Mouse (Mus musculus) midbrain, embryonic 15.5 days (tissue): Measurements from ENCODE around the gene Selenok. TPM values are rescaled to one million over a fixed set of nuclear protein-coding genes. Genes with fewer than 3 reads are reported as not detected.
A peak's percentile ranks its signal among the peaks of the same experiment; 100 is the strongest.

Source experiments
- ATAC-seq: fragments of 200-750 bp; cut with Nextera tagmentation; replicated peaks from 2 replicates; pipeline ENCODE4 v1.8.0; 2017; ENCODE audit warnings: moderate TSS enrichment
- H3K27ac ChIP-seq: fragments of 300-500 bp; sonication (generic); 2 replicates; pipeline ENCODE4 v1.5.1; 2015; ENCODE audit warnings: mild to moderate bottlenecking, inconsistent platforms
- H3K27me3 ChIP-seq: fragments of 300-500 bp; sonication (generic); replicated peaks from 2 replicates; pipeline ENCODE4 v1.6.1; 2015; ENCODE audit warnings: inconsistent platforms
- H3K36me3 ChIP-seq: fragments of 300-500 bp; sonication (generic); replicated peaks from 2 replicates; pipeline ENCODE4 v1.6.1; 2015; ENCODE audit warnings: inconsistent platforms
- H3K4me1 ChIP-seq: fragments of 300-500 bp; sonication (generic); 2 replicates; pipeline ENCODE4 v1.6.1; 2015; ENCODE audit warnings: inconsistent platforms
- H3K4me2 ChIP-seq: fragments of 300-500 bp; sonication (generic); 2 replicates; pipeline ENCODE4 v1.6.1; 2015; ENCODE audit warnings: inconsistent platforms, mild to moderate bottlenecking, moderate library complexity
- H3K4me3 ChIP-seq: fragments of 300-500 bp; sonication (generic); 2 replicates; pipeline ENCODE4 v1.5.1; 2015; ENCODE audit warnings: mild to moderate bottlenecking, inconsistent platforms
- H3K9ac ChIP-seq: fragments of 300-500 bp; sonication (generic); 2 replicates; pipeline ENCODE4 v1.6.1; 2015; ENCODE audit warnings: mild to moderate bottlenecking, inconsistent platforms
- H3K9me3 ChIP-seq: fragments of 300-500 bp; sonication (generic); 2 replicates; pipeline ENCODE4 v1.6.1; 2016; ENCODE audit warnings: inconsistent platforms
- WGBS: fragments of 180-500 bp; shearing (Covaris S2); methylation state at CpG from one replicate; pipeline ENCODE4 v1.1.7; 2015; ENCODE audit warnings: mixed read lengths; 5-methylcytosine and 5-hydroxymethylcytosine counted together
- polyA plus RNA-seq: library from polyadenylated mRNA; unstranded; fragments of >200 nt; fragmentation: Nextera tagmentation; extraction: Ambion mirVana; gene quantifications from 2 replicates; pipeline ENCODE4 v1.2.1, GENCODE M21; 2015

Selenok gene
- 360 and 386 TPM in 2 replicates for polyA plus RNA-seq

- Histone ChIP-seq H3K36me3 (peaks cover 16% of the 10 kb centered on the region), H3K4me2 (peak within 1 kb of the TSS; percentile 69), H3K27ac (peak within 1 kb of the TSS; percentile 89), H3K27me3 (no peaks in the 10 kb centered on the region), H3K9me3 (no peaks in the 10 kb centered on the region), H3K4me3 (peak within 1 kb of the TSS; percentile 93), H3K4me1 (peaks cover 28% of the 10 kb centered on the region), H3K9ac (peak within 1 kb of the TSS; percentile 94)
- peak; percentile 100 for ATAC-seq
- WGBS, result under 1% methylated on average over 49 of the region's 49 CpGs
Observed at GRCm38 (mm10) chr14:29968075-29968821, at the start of gene Selenok. Selenok (plus strand) TSS chr14:29968308.

GRCm38 (mm10) chr14:29928966-29929365 lies 39.1 kb upstream of the Selenok start:
- Histone ChIP-seq H3K27me3 (no peaks in the 10 kb centered on the region), H3K4me1 (no peaks in the 10 kb centered on the region), H3K9me3 (no peaks in the 10 kb centered on the region), H3K27ac (no peak overlapping the region), H3K4me3 (no peak overlapping the region), H3K9ac (no peak overlapping the region), H3K36me3 (no peaks in the 10 kb centered on the region), H3K4me2 (no peak overlapping the region)
- ATAC-seq, result no peak
- 65% methylated on average over 4 of the region's 4 CpGs for WGBS

GRCm38 (mm10) chr14:29935516-29935915 lies 32.6 kb upstream of the Selenok start:
- WGBS, result 58% methylated on average over 5 of the region's 5 CpGs
- Histone ChIP-seq H3K36me3 (no peaks in the 10 kb centered on the region), H3K9ac (no peak overlapping the region), H3K27ac (no peak overlapping the region), H3K4me2 (no peak overlapping the region), H3K4me1 (peaks cover 16% of the 10 kb centered on the region), H3K27me3 (no peaks in the 10 kb centered on the region), H3K9me3 (no peaks in the 10 kb centered on the region), H3K4me3 (no peak overlapping the region)
- ATAC-seq, result no peak

- ATAC-seq, result 0 out of 2 replicates have a peak, but pooled peaks have one; percentile 72
- 53% methylated on average over 15 of the region's 15 CpGs for whole genome bisulfite sequencing
Observed at GRCm38 (mm10) chr14:29937466-29937865, 30.6 kb upstream of the Selenok start.

GRCm38 (mm10) chr14:29939600-29940312 lies 28.4 kb upstream of the Selenok start:
- peaks cover 16% of the 10 kb centered on the region for H3K4me1 ChIP-seq
- no peaks in the 10 kb centered on the region for H3K9me3 ChIP-seq
- H3K27me3 ChIP-seq, result no peaks in the 10 kb centered on the region; the same call in 1 of the 2 replicates
- 39% methylated on average over 20 of the region's 20 CpGs for WGBS
- H3K9ac ChIP-seq, result no peak overlapping the region
- H3K4me3 ChIP-seq, result peak overlapping the region; percentile 6; the same call in 1 of the 2 replicates
- H3K36me3 ChIP-seq, result no peaks in the 10 kb centered on the region
- H3K27ac ChIP-seq, result no peak overlapping the region
- peak; percentile 45; the same call in 1 of the 2 replicates for ATAC-seq
- peak overlapping the region; percentile 37 for H3K4me2 ChIP-seq

More at GRCm38 (mm10) chr14:29937466-29937865, 30.6 kb upstream of the Selenok start:
- H3K27ac ChIP-seq, result no peak overlapping the region
- peak overlapping the region; percentile 31 for H3K4me2 ChIP-seq
- H3K9ac ChIP-seq, result no peak overlapping the region
- H3K4me1 ChIP-seq, result peaks cover 16% of the 10 kb centered on the region
- H3K36me3 ChIP-seq, result no peaks in the 10 kb centered on the region
- no peak overlapping the region for H3K4me3 ChIP-seq
- no peaks in the 10 kb centered on the region for H3K9me3 ChIP-seq
- H3K27me3 ChIP-seq, result no peaks in the 10 kb centered on the region; the same call in 1 of the 2 replicates

- no peaks in the 10 kb centered on the region for H3K36me3 ChIP-seq
- no peaks in the 10 kb centered on the region; the same call in 1 of the 2 replicates for H3K27me3 ChIP-seq
- no peak overlapping the region for H3K9ac ChIP-seq
- peaks cover 16% of the 10 kb centered on the region for H3K4me1 ChIP-seq
- H3K9me3 ChIP-seq, result no peaks in the 10 kb centered on the region
- ATAC-seq, result peak; percentile 72
- H3K4me2 ChIP-seq, result peak overlapping the region; percentile 37
- H3K4me3 ChIP-seq, result peak overlapping the region; percentile 6; the same call in 1 of the 2 replicates
- 8% methylated on average over 10 of the region's 10 CpGs for WGBS
- H3K27ac ChIP-seq, result no peak overlapping the region
Observed at GRCm38 (mm10) chr14:29940313-29940812, 27.7 kb upstream of the Selenok start.

- peaks cover 16% of the 10 kb centered on the region for H3K4me1 ChIP-seq
- H3K27ac ChIP-seq, result no peak overlapping the region
- no peak overlapping the region for H3K9ac ChIP-seq
- H3K27me3 ChIP-seq, result no peaks in the 10 kb centered on the region; the same call in 1 of the 2 replicates
- WGBS, result 10% methylated on average over 2 of the region's 2 CpGs
- no peaks in the 10 kb centered on the region for H3K9me3 ChIP-seq
- no peaks in the 10 kb centered on the region for H3K36me3 ChIP-seq
- no peak overlapping the region for H3K4me3 ChIP-seq
- peak; percentile 14; the same call in 1 of the 2 replicates for ATAC-seq
- peak overlapping the region; percentile 37; the same call in 1 of the 2 replicates for H3K4me2 ChIP-seq
Observed at GRCm38 (mm10) chr14:29940877-29941276, 27.2 kb upstream of the Selenok start.

GRCm38 (mm10) chr14:29946761-29947309 lies 21.3 kb upstream of the Selenok start:
- no peaks in the 10 kb centered on the region for H3K9me3 ChIP-seq
- H3K4me2 ChIP-seq, result no peak overlapping the region
- H3K4me1 ChIP-seq, result no peaks in the 10 kb centered on the region
- H3K36me3 ChIP-seq, result no peaks in the 10 kb centered on the region
- no peak for ATAC-seq
- no peak overlapping the region for H3K9ac ChIP-seq
- H3K27ac ChIP-seq, result no peak overlapping the region
- whole genome bisulfite sequencing, result 79% methylated on average over 5 of the region's 5 CpGs
- H3K4me3 ChIP-seq, result no peak overlapping the region
- no peaks in the 10 kb centered on the region for H3K27me3 ChIP-seq

- no peak overlapping the region for H3K27ac ChIP-seq
- H3K4me1 ChIP-seq, result no peaks in the 10 kb centered on the region
- 82% methylated on average over 4 of the region's 4 CpGs for WGBS
- H3K27me3 ChIP-seq, result no peaks in the 10 kb centered on the region
- H3K4me2 ChIP-seq, result no peak overlapping the region
- ATAC-seq, result no peak
- H3K36me3 ChIP-seq, result no peaks in the 10 kb centered on the region
- H3K9ac ChIP-seq, result no peak overlapping the region
- no peak overlapping the region for H3K4me3 ChIP-seq
- H3K9me3 ChIP-seq, result no peaks in the 10 kb centered on the region
Observed at GRCm38 (mm10) chr14:29950805-29951204, 17.3 kb upstream of the Selenok start.

GRCm38 (mm10) chr14:29957393-29957792 lies 10.7 kb upstream of the Selenok start:
- no peaks in the 10 kb centered on the region for H3K4me1 ChIP-seq
- no peak overlapping the region for H3K9ac ChIP-seq
- H3K9me3 ChIP-seq, result no peaks in the 10 kb centered on the region
- no peaks in the 10 kb centered on the region for H3K27me3 ChIP-seq
- H3K4me2 ChIP-seq, result no peak overlapping the region
- no peak for ATAC-seq
- H3K36me3 ChIP-seq, result no peaks in the 10 kb centered on the region
- H3K27ac ChIP-seq, result no peak overlapping the region
- H3K4me3 ChIP-seq, result no peak overlapping the region

GRCm38 (mm10) chr14:29967611-29968010 lies 497 bp upstream of the Selenok start:
- H3K4me3 ChIP-seq, result peak overlapping the region; percentile 93
- H3K36me3 ChIP-seq, result peaks cover 10% of the 10 kb centered on the region
- peak overlapping the region; percentile 69 for H3K4me2 ChIP-seq
- WGBS, result 64% methylated on average over 7 of the region's 7 CpGs
- no peaks in the 10 kb centered on the region for H3K9me3 ChIP-seq
- peak overlapping the region; percentile 81 for H3K27ac ChIP-seq
- peak; percentile 4 for ATAC-seq
- H3K9ac ChIP-seq, result peak overlapping the region; percentile 28
- H3K4me1 ChIP-seq, result peaks cover 28% of the 10 kb centered on the region
- no peaks in the 10 kb centered on the region for H3K27me3 ChIP-seq

- no peak for ATAC-seq
- no peaks in the 10 kb centered on the region for H3K9me3 ChIP-seq
- WGBS, result 91% methylated on average over 7 of the region's 7 CpGs
Observed at GRCm38 (mm10) chr14:29971446-29971845, 3.3 kb downstream of the Selenok start.

More at GRCm38 (mm10) chr14:29971446-29971845, 3.3 kb downstream of the Selenok start:
- Histone ChIP-seq H3K4me2 (no peak overlapping the region), H3K9ac (no peak overlapping the region), H3K36me3 (peaks cover 29% of the 10 kb centered on the region), H3K4me3 (no peak overlapping the region), H3K27me3 (no peaks in the 10 kb centered on the region), H3K4me1 (peaks cover 28% of the 10 kb centered on the region), H3K27ac (no peak overlapping the region)
